Mouse (Mus musculus): Measurements from ENCODE around the gene Aup1. TPM values are rescaled to one million over a fixed set of nuclear protein-coding genes. Genes with fewer than 3 reads are reported as not detected.

Aup1 gene
- polyA plus RNA-seq, 1 experiment from 2014 or later = 197 TPM

DNA sequence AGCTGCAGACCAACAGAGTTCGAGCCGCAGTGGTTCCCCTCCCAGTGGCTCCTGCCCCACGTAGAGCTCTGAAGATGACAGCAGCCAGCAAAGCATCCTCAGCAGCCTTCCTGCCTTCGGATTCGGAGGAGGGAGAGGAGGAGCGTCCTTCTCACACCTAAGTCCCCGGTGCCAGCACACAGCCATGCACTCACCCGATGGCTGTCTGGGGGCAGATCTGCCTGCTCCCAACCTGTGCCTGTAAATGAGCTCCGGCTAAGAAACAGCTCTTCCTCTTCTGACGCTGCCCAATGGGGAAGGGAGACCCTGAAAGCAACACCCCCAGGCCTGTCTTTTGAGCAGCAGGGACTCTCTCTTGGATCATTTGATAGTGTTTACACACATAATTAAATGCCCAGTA lies 24.5 kb upstream of the Aup1 start:
- DNase-seq (ENCODE audit: low spot score) = no peak

DNA sequence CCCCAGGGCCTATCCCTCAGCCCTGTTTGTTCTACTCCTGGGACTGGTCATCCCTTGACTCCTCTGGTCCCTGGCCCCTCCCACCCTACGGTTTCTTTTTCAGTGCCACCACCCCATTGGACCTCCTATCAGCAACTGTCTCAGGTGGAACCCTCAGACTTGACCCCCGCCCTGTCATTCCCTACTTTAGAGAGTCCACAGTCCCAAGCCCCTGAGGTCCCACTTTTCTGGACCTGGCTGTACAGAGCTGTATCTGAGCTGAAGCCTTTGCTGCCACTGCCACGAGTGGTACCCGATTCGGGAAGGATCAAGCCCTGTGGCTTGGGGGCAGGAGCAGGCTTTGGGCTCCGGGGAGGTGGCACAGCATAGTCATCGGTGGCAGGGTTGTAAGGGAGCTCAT lies 23.2 kb upstream of the Aup1 start:
- DNase-seq (ENCODE audit: low spot score) = no peak

GRCm38 (mm10) chr6:83031921-83032590 lies 22.3 kb upstream of the Aup1 start:
- DNase-seq (ENCODE audit: low spot score) = no peak

GRCm38 (mm10) chr6:83032769-83033191 lies 21.5 kb upstream of the Aup1 start:
- DNase-seq (ENCODE audit: low spot score) = peak; percentile 49

GRCm38 (mm10) chr6:83033249-83034185 lies 20.8 kb upstream of the Aup1 start, which contains the start of the genes Dok1 and Loxl3:
Gene Dok1 (minus strand): TSS chr6:83033471.
Gene Loxl3 (plus strand): TSS chr6:83034173.
- DNase-seq (ENCODE audit: low spot score) = peak; percentile 76

- DNase-seq (ENCODE audit: low spot score) = no peak
These were observed 19.8 kb upstream of the Aup1 start for GRCm38 (mm10) chr6:83034463-83035055.

DNA sequence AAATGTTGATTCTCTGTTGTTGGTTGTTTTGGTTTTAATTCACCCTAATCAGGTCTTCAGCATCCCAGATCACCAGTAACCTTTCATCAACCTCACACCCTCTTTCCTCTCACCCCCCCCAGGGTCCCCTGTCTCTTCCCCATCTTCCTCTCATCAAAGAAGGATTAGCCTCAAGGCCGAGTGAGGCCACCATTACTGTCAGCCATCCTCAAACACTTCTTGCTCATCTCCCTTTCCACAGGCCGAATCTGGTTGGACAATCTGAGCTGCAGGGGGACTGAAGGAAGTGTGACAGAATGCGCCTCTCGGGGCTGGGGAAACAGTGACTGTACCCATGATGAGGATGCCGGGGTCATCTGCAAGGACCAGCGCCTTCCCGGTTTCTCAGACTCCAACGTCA lies 17.1 kb upstream of the Aup1 start:
- DNase-seq (ENCODE audit: low spot score) = no peak

DNA sequence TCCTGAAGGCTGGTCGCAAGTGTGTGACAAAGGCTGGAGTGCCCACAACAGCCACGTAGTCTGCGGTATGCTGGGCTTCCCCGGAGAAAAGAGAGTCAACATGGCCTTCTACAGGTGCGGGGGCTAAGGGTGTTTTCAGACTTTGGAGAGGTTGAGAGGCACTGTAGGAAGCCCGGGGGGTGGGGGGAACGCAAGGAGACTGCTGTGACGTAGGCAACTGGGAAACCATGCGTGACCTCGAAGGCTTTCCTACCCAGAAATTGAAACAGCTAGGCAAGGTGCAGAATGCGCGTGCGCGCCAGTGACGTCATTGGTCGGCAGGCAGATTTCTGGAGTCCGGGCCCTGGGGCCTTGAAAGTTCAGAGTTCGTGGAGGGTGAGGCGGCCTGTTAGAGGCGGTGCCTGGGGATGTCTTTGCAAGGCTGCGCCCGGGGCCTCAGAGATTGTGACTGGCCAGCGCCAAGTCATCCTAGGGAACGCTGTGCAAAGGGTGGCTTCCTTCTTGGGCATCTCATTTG lies 15.8 kb upstream of the Aup1 start:
- peak; percentile 91 for DNase-seq (ENCODE audit: low spot score)

- no peak for DNase-seq (ENCODE audit: low spot score)
These were observed 13.7 kb upstream of the Aup1 start for GRCm38 (mm10) chr6:83040601-83041000.

DNA sequence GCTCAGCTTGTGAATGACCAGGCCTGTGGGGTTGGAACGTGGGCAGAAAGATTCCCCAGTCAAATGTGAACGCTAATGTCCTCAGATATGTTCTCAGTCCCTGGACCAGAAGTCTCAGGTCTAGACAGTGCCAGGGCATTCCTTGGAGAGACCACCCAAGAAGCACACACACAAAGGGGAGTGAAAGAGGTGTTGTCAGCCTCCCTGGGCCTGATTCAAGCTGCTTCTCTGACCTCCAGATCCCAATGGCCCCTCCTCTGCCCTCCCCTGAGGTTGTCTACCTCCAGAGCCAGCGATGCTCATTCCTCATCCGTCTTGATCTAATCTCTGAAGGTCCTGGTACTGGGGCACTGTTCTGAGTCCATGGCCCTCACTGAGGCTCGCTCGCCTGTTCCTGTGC lies 10.8 kb upstream of the Aup1 start:
- no peak for DNase-seq (ENCODE audit: low spot score)

- DNase-seq (ENCODE audit: low spot score) = no peak
These were observed 10.3 kb upstream of the Aup1 start for GRCm38 (mm10) chr6:83043993-83044392.

DNA sequence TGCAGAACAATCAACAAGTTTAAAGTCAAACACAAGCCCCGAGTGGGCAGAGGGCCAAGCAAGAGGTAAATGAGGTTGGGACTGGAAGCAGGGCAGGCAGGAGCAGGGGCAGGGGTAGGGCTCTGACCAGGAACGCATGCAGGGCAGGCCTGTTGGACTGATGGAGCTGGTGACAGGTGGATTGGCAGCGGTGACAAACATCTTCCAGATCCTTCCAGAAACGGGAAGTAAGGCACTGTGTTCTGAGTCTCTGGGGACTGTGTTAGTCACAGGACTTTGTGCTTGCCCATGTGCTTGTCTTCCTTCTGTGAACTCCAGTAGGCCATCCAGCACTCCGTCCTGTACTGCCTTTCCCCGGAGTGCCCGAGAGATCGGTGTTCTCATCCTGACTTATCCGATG lies 9.6 kb upstream of the Aup1 start:
- no peak for DNase-seq (ENCODE audit: low spot score)

DNA sequence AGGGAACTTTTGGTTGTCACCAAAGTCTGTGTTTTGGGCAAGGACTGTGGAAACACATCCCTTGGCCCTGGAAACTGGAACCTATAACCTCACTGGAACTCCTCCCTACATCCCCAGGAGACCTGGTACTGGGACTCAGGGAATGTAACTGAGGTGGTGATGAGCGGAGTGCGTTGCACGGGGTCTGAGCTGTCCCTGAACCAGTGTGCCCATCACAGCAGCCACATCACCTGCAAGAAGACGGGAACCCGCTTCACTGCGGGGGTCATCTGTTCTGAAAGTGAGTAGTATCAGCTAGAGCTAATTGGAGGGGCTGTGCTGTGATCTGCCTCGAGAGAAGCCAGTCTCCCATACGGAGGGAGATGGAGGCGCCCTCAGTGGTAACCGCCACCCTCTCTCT lies 5.0 kb upstream of the Aup1 start:
- no peak for DNase-seq (ENCODE audit: low spot score)

DNA sequence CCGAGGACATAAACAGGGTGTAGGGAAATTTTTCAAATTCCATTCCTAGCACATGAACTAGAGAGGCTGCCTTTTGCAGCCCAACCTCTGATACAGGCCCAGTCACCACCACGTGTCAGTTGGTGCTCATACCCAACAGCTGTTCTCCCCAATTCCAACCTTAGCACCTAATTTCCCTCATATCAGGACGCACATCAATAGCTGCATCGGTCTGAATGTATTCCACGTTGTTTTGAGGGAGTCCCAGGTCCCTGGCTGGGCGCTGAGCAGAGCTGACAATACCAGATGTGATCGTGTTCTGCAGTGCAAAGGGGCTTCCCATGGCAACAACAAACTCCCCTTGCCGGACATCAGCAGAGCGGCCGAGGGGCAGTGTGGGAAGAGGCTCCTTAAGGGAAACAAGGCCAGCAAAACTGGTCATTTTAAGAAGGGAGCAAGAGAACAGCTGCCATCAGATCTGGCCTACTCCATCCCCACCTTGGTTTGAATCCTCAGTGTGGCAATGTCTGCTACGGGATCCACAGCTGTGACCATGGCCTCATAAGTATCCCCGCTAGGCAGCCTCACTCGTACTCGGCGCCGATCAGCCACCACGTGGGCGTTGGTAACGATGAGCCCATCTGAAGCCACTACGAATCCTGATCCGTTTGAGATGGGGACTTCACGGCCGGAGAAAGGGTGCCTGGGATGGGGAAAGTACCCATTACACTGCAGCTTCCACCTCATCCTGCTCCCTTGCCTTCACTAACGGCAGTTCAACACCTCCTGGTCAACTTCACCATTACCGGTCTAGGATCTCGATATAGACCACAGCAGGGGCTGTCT lies 973 bp upstream of the Aup1 start:
- DNase-seq (ENCODE audit: low spot score) = peak; percentile 31

DNA sequence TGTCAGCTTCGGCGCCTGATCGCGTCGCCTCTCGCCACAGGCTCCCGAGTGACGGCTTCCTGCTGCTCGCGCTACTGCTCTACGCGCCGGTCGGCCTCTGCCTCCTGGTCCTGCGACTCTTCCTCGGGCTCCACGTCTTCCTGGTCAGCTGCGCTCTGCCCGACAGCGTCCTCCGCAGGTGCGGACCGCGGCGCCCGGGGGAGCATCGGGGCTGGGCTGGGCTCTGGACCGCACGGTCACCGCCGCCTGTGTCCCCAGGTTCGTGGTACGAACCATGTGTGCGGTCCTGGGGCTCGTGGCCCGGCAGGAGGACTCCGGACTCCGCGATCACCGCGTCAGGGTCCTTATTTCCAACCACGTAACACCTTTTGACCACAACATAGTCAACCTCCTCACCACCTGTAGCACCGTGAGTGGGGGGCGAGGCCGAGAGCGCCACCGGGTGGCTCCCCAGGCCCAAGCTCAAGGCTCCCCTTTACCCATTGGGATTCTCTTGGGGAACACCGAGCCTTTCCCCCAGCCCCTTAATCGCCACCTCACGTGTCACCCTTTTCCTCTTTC lies 630 bp downstream of the Aup1 start, which contains the start of gene Htra2:
TSS of gene Htra2 (minus strand) at position 403 of the 561 bp plus-strand sequence.
- peak; percentile 46 for DNase-seq (ENCODE audit: low spot score)

GRCm38 (mm10) chr6:83057790-83058189 lies 3.5 kb downstream of the Aup1 start, which contains the start of gene Dqx1:
Gene Dqx1 (plus strand): TSS chr6:83057844.
- DNase-seq (ENCODE audit: low spot score) = no peak

GRCm38 (mm10) chr6:83058725-83059124 lies 4.4 kb downstream of the Aup1 start:
- DNase-seq (ENCODE audit: low spot score) = no peak

GRCm38 (mm10) chr6:83065995-83066394 lies 11.7 kb downstream of the Aup1 start:
- DNase-seq (ENCODE audit: low spot score) = peak; percentile 36

DNA sequence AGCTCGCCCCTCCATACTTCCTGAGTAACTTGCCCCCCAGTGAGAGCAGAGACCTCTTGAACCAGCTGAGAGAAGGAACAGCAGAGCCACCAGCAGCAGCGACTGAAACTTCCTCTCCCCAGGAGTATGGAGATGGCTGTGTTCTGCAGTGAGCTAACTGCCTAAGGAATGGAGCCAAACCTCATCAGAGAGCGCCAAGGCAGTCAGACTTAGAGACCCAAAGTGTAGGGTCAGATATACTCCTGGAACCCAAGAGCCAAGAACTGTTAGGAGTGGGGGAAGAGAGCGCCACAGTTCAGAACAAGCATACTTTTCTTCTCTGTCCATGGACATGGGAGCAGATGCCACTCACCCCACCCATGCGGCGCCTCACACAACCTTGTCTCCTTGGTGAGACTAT lies 12.1 kb downstream of the Aup1 start:
- DNase-seq (ENCODE audit: low spot score) = no peak

- no peak for DNase-seq (ENCODE audit: low spot score)
These were observed 13.9 kb downstream of the Aup1 start for GRCm38 (mm10) chr6:83068221-83068620.
